Mouse (Mus musculus) c-Kit-positive CD71-positive TER-119-negative erythroid progenitor cells, embryonic 14.5 days (primary cell): ENCODE data around the gene Pcdh9.

Experiments used
- DNase-seq: peaks from one replicate; pipeline ENCODE4 v3.0.0-alpha.2; 2013; ENCODE audit warnings: low read depth

Pcdh9 gene

GRCm38 (mm10) chr14:93561577-93561976 lies 328.9 kb downstream of the Pcdh9 start:
- no peak for DNase-seq

- no peak for DNase-seq
These were observed 336.7 kb downstream of the Pcdh9 start for GRCm38 (mm10) chr14:93553771-93554170.

- no peak for DNase-seq
These were observed 344.9 kb downstream of the Pcdh9 start for GRCm38 (mm10) chr14:93545575-93545974.

GRCm38 (mm10) chr14:93543970-93544627 lies 346.4 kb downstream of the Pcdh9 start:
- DNase-seq: no peak

GRCm38 (mm10) chr14:93543561-93543960 lies 346.9 kb downstream of the Pcdh9 start:
- no peak for DNase-seq

DNA sequence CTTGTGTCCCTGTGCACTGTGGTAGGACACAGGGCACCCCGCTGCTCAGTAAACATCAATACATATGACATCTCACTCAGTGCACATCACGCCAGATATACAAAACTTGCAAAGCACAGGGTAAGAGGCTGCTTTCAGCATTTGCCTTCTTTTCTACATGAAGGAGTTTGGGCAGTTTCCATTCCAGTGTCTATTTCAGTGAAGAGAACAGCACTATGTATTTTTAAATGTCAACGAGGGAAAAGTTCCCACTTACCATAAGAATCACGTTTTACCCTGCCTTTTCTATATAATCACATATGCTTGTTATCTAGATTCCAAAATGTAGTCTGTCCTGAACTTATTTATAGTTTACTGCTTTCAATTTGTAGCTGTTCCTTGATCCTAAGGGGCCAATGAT lies 355.6 kb downstream of the Pcdh9 start:
- DNase-seq: no peak

GRCm38 (mm10) chr14:93523430-93523829 lies 367.0 kb downstream of the Pcdh9 start:
- no peak for DNase-seq

DNA sequence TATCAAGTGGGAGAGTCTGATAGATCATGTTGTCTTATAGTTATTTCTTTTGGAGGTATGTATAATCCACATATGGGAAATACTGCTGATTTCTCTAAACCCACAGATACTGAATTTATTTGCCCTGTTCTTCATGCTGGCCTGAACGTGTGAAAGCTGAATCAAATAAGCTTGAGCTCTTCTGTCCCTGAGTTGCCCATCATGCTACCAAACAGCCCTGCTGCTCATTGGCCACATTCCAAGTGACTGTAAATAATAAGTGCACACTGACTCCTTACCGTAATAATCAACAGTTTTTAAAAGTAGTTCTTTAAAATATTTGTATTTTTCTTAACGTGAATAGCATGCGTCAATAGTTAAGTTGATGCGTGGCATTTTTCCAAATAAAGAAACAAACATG lies 370.3 kb downstream of the Pcdh9 start:
- DNase-seq: no peak

DNA sequence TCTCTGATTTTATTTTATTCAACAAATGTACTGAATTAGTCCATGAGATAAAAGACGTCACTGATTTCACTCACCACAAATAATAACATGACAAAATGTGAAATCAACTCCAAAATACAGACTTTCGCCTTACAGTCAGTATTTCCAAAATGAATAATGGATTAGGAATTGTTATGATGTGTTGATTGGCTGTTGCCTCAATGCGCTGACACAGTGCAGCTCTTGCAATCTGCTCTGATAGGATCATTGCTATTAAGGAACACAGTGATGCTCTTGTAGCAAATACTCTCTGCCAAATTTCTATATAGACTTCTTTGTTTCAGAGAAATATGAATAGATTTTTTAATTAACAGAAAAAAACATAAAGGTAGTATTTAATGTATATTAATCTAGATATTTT lies 373.8 kb downstream of the Pcdh9 start:
- no peak for DNase-seq

DNA sequence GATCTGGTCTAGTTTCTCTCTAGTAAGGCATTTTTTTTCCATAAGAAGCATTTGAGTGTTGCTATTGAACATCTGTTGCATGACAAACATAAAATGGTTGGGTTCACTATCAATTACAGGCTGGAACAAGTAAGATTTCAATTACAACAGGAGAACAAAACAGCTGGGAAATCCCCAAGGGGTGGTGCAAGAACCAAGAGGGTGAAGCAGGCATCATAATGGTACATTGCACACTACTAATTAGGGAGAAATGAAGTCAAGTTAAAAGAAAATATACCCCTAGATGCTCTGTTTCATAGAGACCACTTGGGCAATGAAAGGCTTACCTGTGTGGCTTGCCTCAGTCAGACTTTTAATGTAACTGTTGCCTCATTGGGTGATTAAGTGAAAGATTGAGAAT lies 384.4 kb downstream of the Pcdh9 start:
- no peak for DNase-seq

DNA sequence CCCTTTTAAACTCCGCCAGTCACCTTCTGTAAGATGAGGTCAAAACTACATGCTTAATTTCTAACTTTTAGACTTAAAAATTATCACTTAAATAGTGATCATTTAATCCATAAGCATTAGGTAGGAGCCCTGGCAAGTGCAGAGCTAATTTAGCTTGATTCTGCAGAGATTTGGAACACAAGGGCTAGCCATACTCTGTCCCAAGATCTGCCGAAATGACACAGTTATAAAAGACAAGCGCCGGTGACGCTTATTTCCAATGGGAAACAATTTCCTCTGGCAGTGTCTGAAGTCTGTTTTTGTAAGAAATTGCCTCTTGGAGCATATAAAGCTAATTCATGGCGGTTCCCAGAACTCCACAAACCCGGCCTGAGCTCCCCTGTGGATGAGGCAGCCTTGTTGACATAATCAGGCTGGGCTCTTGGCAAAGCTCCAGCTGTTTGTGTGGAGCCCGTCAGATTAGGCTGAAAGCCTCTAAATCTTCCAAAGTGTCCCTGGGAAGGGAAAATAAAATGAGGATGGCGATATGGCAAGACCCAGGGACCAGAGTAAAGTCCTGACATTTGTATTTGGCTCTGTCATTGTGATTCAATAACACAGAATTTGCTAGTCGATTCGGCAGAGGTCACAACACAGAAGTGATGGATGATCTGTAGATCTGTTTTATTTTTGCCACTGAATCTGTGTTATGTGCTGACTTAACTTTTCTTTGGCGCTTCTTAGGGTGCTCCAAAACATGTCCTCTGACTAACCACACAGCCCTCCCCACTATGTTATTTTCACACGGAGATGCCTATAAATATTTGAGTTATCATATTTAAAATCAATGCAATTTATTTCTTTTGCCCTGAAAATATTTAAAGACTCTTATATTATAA lies 391.4 kb downstream of the Pcdh9 start:
- no peak for DNase-seq

- no peak for DNase-seq
These were observed 415.5 kb downstream of the Pcdh9 start for GRCm38 (mm10) chr14:93474991-93475390.

DNA sequence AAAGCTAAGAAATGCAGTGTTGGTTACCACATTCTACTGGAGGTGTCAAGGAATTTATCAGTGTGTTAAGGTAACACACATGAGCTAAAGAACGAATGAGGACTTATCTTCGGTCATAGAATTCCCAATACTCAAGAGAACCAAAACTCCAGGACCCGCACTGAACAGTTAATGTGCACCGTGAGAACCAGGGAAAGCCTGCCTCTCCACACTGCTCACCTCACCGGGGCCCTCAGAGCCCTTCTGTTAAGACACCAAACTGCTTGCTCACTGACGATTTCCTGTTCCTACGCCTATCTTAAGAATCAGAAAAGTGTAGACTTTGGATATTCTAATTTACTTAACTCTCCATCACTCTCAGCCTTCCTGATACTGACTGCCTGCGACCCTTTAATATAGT lies 418.0 kb downstream of the Pcdh9 start:
- no peak for DNase-seq

- no peak for DNase-seq
These were observed 427.1 kb downstream of the Pcdh9 start for GRCm38 (mm10) chr14:93463360-93463892.

GRCm38 (mm10) chr14:93450930-93451665 lies 439.4 kb downstream of the Pcdh9 start:
- no peak for DNase-seq

DNA sequence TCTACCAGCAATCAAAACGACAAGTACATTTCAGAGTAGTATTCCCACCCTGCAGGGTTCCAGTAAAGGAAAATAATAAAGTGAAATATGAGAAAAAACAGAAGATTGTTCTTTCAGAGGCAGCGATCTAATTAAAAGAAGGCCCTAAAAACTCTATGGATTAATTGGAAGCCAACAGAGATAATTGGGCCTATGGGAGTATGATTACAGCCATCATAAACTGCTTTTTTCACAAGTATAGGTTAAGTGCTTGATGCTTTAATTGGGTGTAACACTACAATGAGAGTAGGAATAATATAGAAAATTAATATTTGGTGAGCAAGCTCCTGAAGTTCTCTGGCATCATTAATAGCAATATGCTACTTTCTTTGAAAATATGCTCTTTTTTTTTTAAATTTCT lies 448.6 kb downstream of the Pcdh9 start:
- no peak for DNase-seq

DNA sequence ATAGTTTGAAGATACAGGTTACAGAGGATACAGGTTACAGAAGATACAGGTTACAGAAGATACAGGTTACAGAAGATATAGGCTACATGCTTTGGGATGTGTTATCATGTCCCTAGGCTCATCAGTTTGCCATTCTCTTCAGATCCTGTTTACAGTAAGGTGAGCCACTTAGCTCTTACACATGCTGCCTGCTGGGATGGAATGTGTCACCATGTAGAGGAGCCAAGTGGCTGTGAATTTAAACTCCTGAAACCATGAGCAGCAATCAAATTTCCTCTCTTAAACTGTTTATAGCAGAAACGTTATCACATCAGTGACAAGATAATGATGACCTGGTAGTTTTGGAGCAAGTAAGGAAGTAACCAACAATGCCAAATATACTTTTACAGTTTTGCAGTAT lies 453.3 kb downstream of the Pcdh9 start:
- no peak for DNase-seq

- no peak for DNase-seq
These were observed 473.7 kb downstream of the Pcdh9 start for GRCm38 (mm10) chr14:93416752-93417151.

DNA sequence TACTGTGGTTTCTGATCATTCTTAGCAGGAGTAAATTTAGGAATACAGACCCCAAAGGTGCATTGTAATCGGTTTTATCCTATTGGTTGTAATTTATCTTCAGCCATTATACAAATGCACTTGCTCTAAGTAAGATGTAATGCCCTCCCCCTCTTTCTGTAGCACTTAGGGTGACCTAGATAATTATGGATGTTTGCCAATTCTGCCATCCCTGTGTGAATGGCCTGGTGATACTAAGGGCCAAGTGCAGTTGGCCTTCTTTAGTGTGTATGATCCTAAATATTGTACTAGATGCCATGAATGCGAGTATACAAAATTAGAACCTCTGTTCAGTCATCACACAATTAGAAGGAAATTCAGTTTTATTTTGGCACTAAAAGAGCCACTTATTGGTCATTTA lies 475.0 kb downstream of the Pcdh9 start:
- no peak for DNase-seq

DNA sequence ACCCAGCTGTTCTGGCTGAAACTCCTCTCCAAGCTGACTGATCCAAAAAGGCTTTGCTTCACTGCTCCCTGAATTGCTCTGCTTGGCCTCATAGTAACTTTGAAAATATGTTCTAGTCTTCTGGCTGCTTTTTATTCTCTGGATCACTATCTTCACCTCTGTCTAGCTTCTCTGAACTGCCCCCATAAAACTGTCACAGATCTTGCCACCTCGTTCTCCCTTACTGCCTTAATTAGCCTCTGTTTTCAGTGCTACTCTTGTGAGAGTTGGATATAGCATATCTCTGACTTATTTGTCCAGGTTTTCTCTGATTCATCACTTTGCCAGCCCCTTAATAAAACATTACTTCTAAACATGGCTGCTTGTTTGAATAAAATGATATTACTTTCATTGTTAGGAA lies 481.2 kb downstream of the Pcdh9 start:
- no peak for DNase-seq

GRCm38 (mm10) chr14:93407747-93408146 lies 482.7 kb downstream of the Pcdh9 start:
- no peak for DNase-seq

DNA sequence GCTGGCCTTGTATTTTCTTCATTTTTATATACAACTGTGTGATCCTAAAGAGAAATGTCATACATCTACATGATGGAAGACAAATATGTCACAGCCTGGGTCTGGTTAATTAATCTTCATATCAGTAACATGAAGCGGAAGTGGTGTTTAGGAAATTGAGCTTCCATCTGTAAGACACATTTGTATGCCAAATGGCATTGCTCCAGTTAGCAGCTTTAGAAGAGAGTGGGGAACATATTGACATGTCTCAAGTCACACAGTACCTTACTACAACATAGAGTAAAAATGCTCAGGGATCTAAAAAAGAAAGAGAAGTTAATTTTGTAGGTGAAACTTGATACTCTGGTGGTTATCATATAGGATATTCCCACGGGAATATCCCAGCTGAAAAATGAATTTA lies 505.4 kb downstream of the Pcdh9 start:
- no peak for DNase-seq

DNA sequence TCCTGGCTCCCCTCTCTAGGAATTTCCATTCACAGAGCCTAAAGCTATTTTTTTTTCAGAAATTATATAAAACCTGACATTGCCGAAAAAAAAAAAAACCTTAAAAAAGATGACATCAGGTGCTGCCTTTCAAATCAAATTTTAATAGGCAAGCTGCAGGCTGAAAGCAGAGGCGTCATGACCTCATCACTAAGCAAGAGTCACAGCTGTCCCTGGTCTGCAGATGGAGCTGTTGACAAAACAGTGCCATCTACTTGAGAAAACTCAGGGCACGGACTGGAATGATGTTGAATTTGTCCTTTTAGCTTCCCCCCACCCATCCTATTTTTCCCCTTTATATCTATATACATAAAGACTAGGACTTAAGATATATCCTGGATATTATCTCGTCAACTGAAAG lies 509.3 kb downstream of the Pcdh9 start:
- DNase-seq: no peak
